Mouse (Mus musculus): Measurements from ENCODE around the gene Atad2b. TPM values are rescaled to one million over a fixed set of nuclear protein-coding genes. Genes with fewer than 3 reads are reported as not detected.

The Atad2b gene
- polyA plus RNA-seq (2015; fragmentation: Nextera tagmentation; extraction: Ambion mirVana) = 14.9 and 16.6 TPM in 2 replicates

GRCm38 (mm10) chr12:4916994-4917804 lies at the start of gene Atad2b:
Gene Atad2b (plus strand): TSS chr12:4917353.
- Histone ChIP-seq H3K4me3 (peak within 1 kb of the TSS; percentile 99), H3K27ac (peak within 1 kb of the TSS; percentile 99), H3K9me3 (no peaks in the 10 kb centered on the region), H3K4me2 (peak within 1 kb of the TSS; percentile 68), H3K4me1 (peaks cover 9% of the 10 kb centered on the region), H3K36me3 (no peaks in the 10 kb centered on the region), H3K9ac (peak within 1 kb of the TSS; percentile 99), H3K27me3 (no peaks in the 10 kb centered on the region)
- peak; percentile 95 for ATAC-seq (ENCODE audit: insufficient number of reproducible peaks, insufficient read depth, low FRiP score, low TSS enrichment, low read depth)
- under 1% methylated on average over 89 of the region's 89 CpGs for WGBS

- 77% methylated on average over 8 of the region's 8 CpGs for WGBS
- Histone ChIP-seq H3K4me1 (peaks cover 11% of the 10 kb centered on the region), H3K4me3 (no peak overlapping the region), H3K9me3 (no peaks in the 10 kb centered on the region), H3K36me3 (no peaks in the 10 kb centered on the region), H3K27ac (no peak overlapping the region), H3K4me2 (no peak overlapping the region), H3K27me3 (0 out of 2 replicates have a peak, but pooled peaks cover 6% of the 10 kb centered on the region), H3K9ac (no peak overlapping the region)
- no peak for ATAC-seq (ENCODE audit: insufficient number of reproducible peaks, insufficient read depth, low FRiP score, low TSS enrichment, low read depth)
These were observed 48.2 kb upstream of the Atad2b start for GRCm38 (mm10) chr12:4868924-4869323.

- no peak overlapping the region for H3K9ac ChIP-seq
- no peaks in the 10 kb centered on the region for H3K36me3 ChIP-seq
- 87% methylated on average over 5 of the region's 5 CpGs for WGBS
- no peak overlapping the region for H3K27ac ChIP-seq
- no peaks in the 10 kb centered on the region for H3K9me3 ChIP-seq
- H3K27me3 ChIP-seq = 0 out of 2 replicates have a peak, but pooled peaks cover 6% of the 10 kb centered on the region
- ATAC-seq (ENCODE audit: insufficient number of reproducible peaks, insufficient read depth, low FRiP score, low TSS enrichment, low read depth) = no peak
- H3K4me3 ChIP-seq = no peak overlapping the region
- H3K4me1 ChIP-seq = peaks cover 11% of the 10 kb centered on the region
- no peak overlapping the region for H3K4me2 ChIP-seq
These were observed 45.9 kb upstream of the Atad2b start for GRCm38 (mm10) chr12:4871260-4871659.

GRCm38 (mm10) chr12:4872273-4872672 lies 44.9 kb upstream of the Atad2b start:
- H3K27me3 ChIP-seq = 0 out of 2 replicates have a peak, but pooled peaks cover 6% of the 10 kb centered on the region
- no peaks in the 10 kb centered on the region for H3K9me3 ChIP-seq
- no peak overlapping the region for H3K9ac ChIP-seq
- no peak overlapping the region for H3K4me3 ChIP-seq
- no peak overlapping the region for H3K27ac ChIP-seq
- H3K36me3 ChIP-seq = no peaks in the 10 kb centered on the region
- H3K4me2 ChIP-seq = no peak overlapping the region
- no peak for ATAC-seq (ENCODE audit: insufficient number of reproducible peaks, insufficient read depth, low FRiP score, low TSS enrichment, low read depth)
- WGBS = 56% methylated on average over 4 of the region's 4 CpGs
- H3K4me1 ChIP-seq = peaks cover 11% of the 10 kb centered on the region

- Histone ChIP-seq H3K4me3 (no peak overlapping the region), H3K4me2 (no peak overlapping the region), H3K36me3 (no peaks in the 10 kb centered on the region), H3K27ac (no peak overlapping the region), H3K4me1 (peaks cover 11% of the 10 kb centered on the region), H3K9ac (no peak overlapping the region), H3K27me3 (0 out of 2 replicates have a peak, but pooled peaks cover 6% of the 10 kb centered on the region), H3K9me3 (no peaks in the 10 kb centered on the region)
- WGBS = 85% methylated on average over 5 of the region's 5 CpGs
- no peak for ATAC-seq (ENCODE audit: insufficient number of reproducible peaks, insufficient read depth, low FRiP score, low TSS enrichment, low read depth)
These were observed 44.1 kb upstream of the Atad2b start for GRCm38 (mm10) chr12:4872983-4873477.

- Histone ChIP-seq H3K4me3 (peak overlapping the region; percentile 42), H3K27me3 (0 out of 2 replicates have a peak, but pooled peaks cover 6% of the 10 kb centered on the region), H3K9ac (no peak overlapping the region; the same call in 1 of the 2 replicates), H3K9me3 (no peaks in the 10 kb centered on the region), H3K4me1 (peaks cover 11% of the 10 kb centered on the region), H3K27ac (no peak overlapping the region), H3K4me2 (peak overlapping the region; percentile 88), H3K36me3 (no peaks in the 10 kb centered on the region)
- ATAC-seq (ENCODE audit: insufficient number of reproducible peaks, insufficient read depth, low FRiP score, low TSS enrichment, low read depth) = no peak
- WGBS = 70% methylated on average over 6 of the region's 6 CpGs
These were observed 43.6 kb upstream of the Atad2b start for GRCm38 (mm10) chr12:4873531-4873930.

- 5% methylated on average over 24 of the region's 24 CpGs for WGBS
- H3K4me3 ChIP-seq = peak within 1 kb of the TSS; percentile 42
- H3K9ac ChIP-seq = peak within 1 kb of the TSS; percentile 69
These were observed 42.8 kb upstream of the Atad2b start, which contains the start of gene Mfsd2b for GRCm38 (mm10) chr12:4874161-4874927. Gene Mfsd2b (minus strand): TSS chr12:4874359.

GRCm38 (mm10) chr12:4875623-4876022 lies 41.5 kb upstream of the Atad2b start:
- no peak overlapping the region for H3K9ac ChIP-seq
- WGBS = 77% methylated on average over 8 of the region's 8 CpGs
- no peak overlapping the region for H3K4me3 ChIP-seq
- peaks cover 11% of the 10 kb centered on the region for H3K4me1 ChIP-seq
- no peaks in the 10 kb centered on the region for H3K9me3 ChIP-seq
- H3K27ac ChIP-seq = no peak overlapping the region
- 0 out of 2 replicates have a peak, but pooled peaks cover 6% of the 10 kb centered on the region for H3K27me3 ChIP-seq
- H3K36me3 ChIP-seq = peaks cover 9% of the 10 kb centered on the region
- ATAC-seq (ENCODE audit: insufficient number of reproducible peaks, insufficient read depth, low FRiP score, low TSS enrichment, low read depth) = no peak
- H3K4me2 ChIP-seq = no peak overlapping the region

More at GRCm38 (mm10) chr12:4874161-4874927, 42.8 kb upstream of the Atad2b start, which contains the start of gene Mfsd2b:
- Histone ChIP-seq H3K9me3 (no peaks in the 10 kb centered on the region), H3K4me2 (peak within 1 kb of the TSS; percentile 88), H3K27ac (no peak within 1 kb of the TSS; the same call in 1 of the 2 replicates), H3K27me3 (0 out of 2 replicates have a peak, but pooled peaks cover 6% of the 10 kb centered on the region), H3K36me3 (peaks cover 6% of the 10 kb centered on the region), H3K4me1 (peaks cover 11% of the 10 kb centered on the region)
- peak; percentile 76 for ATAC-seq (ENCODE audit: insufficient number of reproducible peaks, insufficient read depth, low FRiP score, low TSS enrichment, low read depth)

GRCm38 (mm10) chr12:4878296-4878783 lies 38.8 kb upstream of the Atad2b start:
- Histone ChIP-seq H3K9me3 (no peaks in the 10 kb centered on the region), H3K4me2 (no peak overlapping the region), H3K9ac (no peak overlapping the region), H3K4me1 (peaks cover 11% of the 10 kb centered on the region), H3K27ac (no peak overlapping the region), H3K36me3 (peaks cover 29% of the 10 kb centered on the region), H3K27me3 (0 out of 2 replicates have a peak, but pooled peaks cover 5% of the 10 kb centered on the region), H3K4me3 (no peak overlapping the region)
- 72% methylated on average over 9 of the region's 9 CpGs for WGBS
- ATAC-seq (ENCODE audit: insufficient number of reproducible peaks, insufficient read depth, low FRiP score, low TSS enrichment, low read depth) = no peak

GRCm38 (mm10) chr12:4879048-4879447 lies 38.1 kb upstream of the Atad2b start:
- no peak for ATAC-seq (ENCODE audit: insufficient number of reproducible peaks, insufficient read depth, low FRiP score, low TSS enrichment, low read depth)
- Histone ChIP-seq H3K4me3 (no peak overlapping the region), H3K36me3 (peaks cover 29% of the 10 kb centered on the region), H3K4me1 (peaks cover 6% of the 10 kb centered on the region), H3K9ac (no peak overlapping the region), H3K9me3 (no peaks in the 10 kb centered on the region), H3K27ac (no peak overlapping the region), H3K4me2 (no peak overlapping the region), H3K27me3 (no peaks in the 10 kb centered on the region)
- WGBS = 91% methylated on average over 5 of the region's 5 CpGs

GRCm38 (mm10) chr12:4882086-4882485 lies 35.1 kb upstream of the Atad2b start:
- Histone ChIP-seq H3K9me3 (no peaks in the 10 kb centered on the region), H3K4me3 (no peak overlapping the region), H3K27me3 (no peaks in the 10 kb centered on the region), H3K4me2 (no peak overlapping the region), H3K27ac (no peak overlapping the region), H3K36me3 (peaks cover 29% of the 10 kb centered on the region), H3K9ac (no peak overlapping the region), H3K4me1 (no peaks in the 10 kb centered on the region)
- WGBS = 75% methylated on average over 2 of the region's 2 CpGs
- no peak for ATAC-seq (ENCODE audit: insufficient number of reproducible peaks, insufficient read depth, low FRiP score, low TSS enrichment, low read depth)
